Mouse (Mus musculus) spleen, adult 2 months (tissue): ENCODE data around the gene Zfp868.

Experiments
- CTCF ChIP-seq: fragments of 200-500 bp; IDR thresholded peaks from 2 replicates; pipeline ENCODE4 v1.5.1; 2011; ENCODE audit warnings: mild to moderate bottlenecking, inconsistent platforms; ENCODE audit not compliant: insufficient read depth, insufficient read length, insufficient replicate concordance; ENCODE audit errors: extremely low read depth
- POLR2A ChIP-seq: fragments of 200-500 bp; IDR thresholded peaks from 2 replicates; pipeline ENCODE4 v1.6.1; 2011; ENCODE audit warnings: low read depth, low read length, inconsistent platforms

DNA sequence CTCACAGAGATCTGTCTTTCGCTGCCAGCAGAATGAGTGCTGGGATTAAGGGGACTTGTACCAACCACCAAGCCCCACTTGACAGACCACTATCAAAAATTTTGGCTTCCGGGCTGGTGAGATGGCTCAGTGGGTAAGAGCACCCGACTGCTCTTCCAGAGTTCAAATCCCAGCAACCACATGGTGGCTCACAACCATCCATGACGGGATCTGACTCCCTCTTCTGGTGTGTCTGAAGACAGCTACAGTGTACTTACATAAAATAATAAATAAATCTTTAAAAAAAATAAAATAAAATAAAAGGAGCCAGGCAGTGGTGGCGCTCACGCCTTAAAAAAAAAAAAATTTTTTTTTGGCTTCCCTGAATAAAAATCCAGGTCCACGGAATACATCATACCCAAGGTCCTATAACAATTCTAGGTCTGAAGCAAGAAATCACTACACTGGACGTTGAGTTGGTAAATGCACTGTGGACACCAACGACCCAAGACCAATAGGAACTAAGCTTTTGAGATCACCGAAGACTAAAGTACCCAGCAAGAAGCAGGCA is 28.5 kb upstream of the Zfp868 start:
- no peak for TF ChIP-seq CTCF
- no peak for TF ChIP-seq POLR2A
